ENCODE assay signal across 8 mouse cellular contexts in genomic region chr14:25304391-25304851, GRCm38 (mm10).
DNase-seq lines count a peak whose midpoint lies in the region.

No protein-coding gene starts in this region.

- peak; percentile 94 for DNase-seq in NIH3T3 (ENCODE audit: low read depth)
- DNase-seq in embryo, embryonic 9.5 days (ENCODE audit: extremely low spot score), result peak; percentile 67
- DNase-seq in heart, adult 8-10 months (ENCODE audit: low spot score), result peak; percentile 91
- peak; percentile 71 for DNase-seq in kidney, adult 18-20 months
- peak; percentile 86 to 90 for DNase-seq in lung, adult 18-20 months
- DNase-seq in ovary, postnatal 14 days (ENCODE audit: low spot score), result peak; percentile 51
- no peak for DNase-seq in layer of hippocampus, postnatal 25 days (ENCODE audit: extremely low spot score in 1 of 2, low spot score in 1 of 2)
- DNase-seq in left cerebral cortex, adult 9 months (ENCODE audit: low spot score in 2 of 2), result no peak

Comparison
In these comparisons a context has a peak if more than half of its experiments do, and no peak if none do; other contexts are left out.
1. DNase-seq: peak in NIH3T3 (single experiment), embryo, embryonic 9.5 days (single experiment), heart, adult 8-10 months (single experiment), kidney, adult 18-20 months (single experiment), lung, adult 18-20 months (2 of 2) and ovary, postnatal 14 days (single experiment); none in layer of hippocampus, postnatal 25 days (0 of 2) and left cerebral cortex, adult 9 months (0 of 2).